Mouse (Mus musculus): Measurements from ENCODE around the gene Qpctl. TPM values are rescaled to one million over a fixed set of nuclear protein-coding genes. Genes with fewer than 3 reads are reported as not detected.
A peak's percentile ranks its signal among the peaks of the same experiment; 100 is the strongest.

The Qpctl gene
- total RNA-seq, 2 experiments from 2014 or later: 5.9 to 6.1 TPM

DNA sequence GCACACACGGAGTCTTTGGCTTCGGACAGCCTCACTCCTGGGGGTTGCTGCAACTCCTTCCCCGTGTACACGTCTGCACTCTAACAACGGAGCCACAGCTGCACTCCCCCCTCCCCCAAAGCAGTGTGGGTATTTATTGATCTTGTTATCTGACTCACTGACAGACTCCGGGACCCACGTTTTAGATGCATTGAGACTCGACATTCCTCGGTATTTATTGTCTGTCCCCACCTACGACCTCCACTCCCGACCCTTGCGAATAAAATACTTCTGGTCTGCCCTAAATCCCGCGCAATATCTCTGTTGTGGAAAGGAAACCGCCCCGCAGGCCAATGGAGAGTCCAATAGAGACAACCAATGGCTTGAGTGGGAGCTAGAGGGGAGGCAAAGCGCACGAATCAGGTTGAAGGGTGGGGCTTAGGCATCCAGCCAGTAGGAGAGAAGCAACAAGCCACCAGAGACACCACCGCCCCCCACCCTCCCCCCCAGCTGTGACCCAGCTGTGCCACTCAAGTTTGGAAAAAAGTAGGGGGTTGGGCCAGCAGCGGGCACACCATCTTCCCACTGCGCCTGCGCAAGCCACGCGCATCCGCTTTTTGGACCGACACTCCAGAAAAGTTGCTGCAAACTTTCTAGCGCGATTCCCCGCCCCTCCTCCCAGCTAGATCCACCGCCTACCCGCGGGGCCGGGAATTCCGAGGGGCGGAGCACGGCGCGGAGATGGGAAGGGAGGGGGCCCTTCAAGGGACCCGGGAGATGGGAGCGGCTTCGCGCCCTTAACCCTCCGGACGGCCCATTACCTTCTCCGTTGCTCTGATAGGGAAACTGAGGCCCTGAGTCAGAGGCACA, 55.3 kb downstream of the Qpctl start:
- DNase-seq: peak; percentile 97 to 98
- intact Hi-C loops (cut with DNase I): loop anchor here (1.0 kb wide), 2 partner anchors 24 to 26 kb away; partner anchors contain the start of gene Fbxo46

DNA sequence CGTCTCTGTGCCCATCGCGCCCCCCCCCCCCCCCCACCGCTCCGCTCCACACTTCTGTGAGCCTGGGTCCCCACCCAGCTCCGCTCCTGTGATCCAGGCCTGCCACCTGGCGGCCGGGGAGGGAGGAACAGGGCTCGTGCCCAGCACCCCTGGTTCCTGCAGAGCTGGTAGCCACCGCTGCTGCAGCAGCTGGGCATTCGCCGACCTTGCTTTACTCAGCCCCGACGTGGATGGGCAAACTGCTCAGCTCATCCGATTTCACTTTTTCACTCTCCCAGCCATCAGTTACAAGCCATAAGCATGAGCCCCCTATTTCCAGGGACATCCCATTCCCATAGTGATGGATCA, 55.9 kb downstream of the Qpctl start:
- intact Hi-C loops (cut with DNase I): loop anchor here (1.0 kb wide), 1 partner anchor 24 kb away; no protein-coding TSS in a partner anchor
- DNase-seq: peak; percentile 88 to 92

DNA sequence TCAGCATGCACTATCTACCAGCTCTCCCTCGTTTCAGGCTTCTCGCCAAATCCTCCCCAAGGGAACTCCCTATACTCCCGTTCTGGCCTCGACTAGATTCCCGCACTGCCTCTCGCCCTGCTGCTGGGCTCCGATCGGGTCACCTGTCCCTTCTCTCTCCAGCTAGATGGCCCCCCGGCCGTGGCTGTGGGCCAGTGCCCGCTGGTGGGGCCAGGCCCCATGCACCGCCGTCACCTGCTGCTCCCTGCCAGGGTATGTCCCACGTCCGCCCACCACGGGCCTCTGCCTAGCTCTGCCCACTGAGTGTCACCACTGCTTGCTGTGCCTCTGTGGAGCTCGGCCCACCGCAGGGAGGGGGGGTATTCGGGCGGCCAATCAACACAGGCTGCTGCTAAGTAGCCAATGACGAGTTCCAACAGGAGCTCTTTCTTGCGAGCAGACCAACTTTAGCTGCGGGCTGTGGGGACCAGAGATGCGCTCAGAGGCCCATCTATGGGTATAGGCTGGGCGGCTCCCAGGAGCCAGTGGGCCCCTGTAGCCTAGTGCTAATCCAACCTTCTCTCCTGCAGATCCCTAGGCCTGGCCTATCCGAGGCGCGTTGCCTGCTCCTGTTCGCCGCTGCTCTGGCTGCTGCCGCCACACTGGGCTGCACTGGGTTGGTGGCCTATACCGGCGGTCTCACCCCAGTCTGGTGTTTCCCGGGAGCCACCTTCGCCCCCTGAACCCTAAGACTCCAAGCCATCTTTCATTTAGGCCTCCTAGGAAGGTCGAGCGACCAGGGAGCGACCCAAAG, 56.5 kb downstream of the Qpctl start:
- intact Hi-C loops (cut with DNase I): loop anchor here (1.0 kb wide), 1 partner anchor 23 kb away; no protein-coding TSS in a partner anchor
- DNase-seq: peak; percentile 64 to 69

DNA sequence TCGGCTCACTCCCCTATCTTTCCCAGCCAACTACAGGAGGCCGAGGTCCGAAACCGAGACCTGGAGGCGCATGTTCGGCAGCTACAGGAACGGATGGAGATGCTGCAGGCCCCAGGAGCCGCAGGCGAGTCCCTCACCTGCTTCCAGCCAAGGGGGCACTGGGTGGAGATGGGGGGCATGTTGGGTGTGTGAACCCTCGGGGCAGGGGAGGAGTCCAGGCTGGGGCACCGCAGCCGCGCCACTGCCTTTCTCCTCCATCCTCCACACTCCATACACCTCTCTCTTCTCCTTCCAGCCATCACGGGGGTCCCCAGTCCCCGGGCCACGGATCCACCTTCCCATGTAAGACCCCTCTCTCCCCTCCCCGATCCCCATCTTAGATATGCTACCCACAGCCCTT, 57.2 kb downstream of the Qpctl start:
- intact Hi-C loops (cut with DNase I): no loop called here
- DNase-seq: no peak

Small RNA genes within 50 kb of the gene (microRNA-seq; reads per million reads assigned to microRNA genes)
- 539 to 12,510 reads per million in 2 experiments for gene Mir330

Other genes with a start within 250 kb of the Qpctl start
- 1 to 10 TPM; 9.0 to 9.5 TPM for gene Ccdc61, start 238.9 kb downstream of the Qpctl start, total RNA-seq (2021)
- gene Nova2, start 223.4 kb downstream of the Qpctl start, total RNA-seq (2021): 10 to 100 TPM in 1 of 2 experiments, 1 to 10 TPM in 1; 9.6 to 10.1 TPM
- gene Nanos2, start 161.9 kb downstream of the Qpctl start, total RNA-seq (2021): not detected
- gene Mypop, start 158.0 kb downstream of the Qpctl start, total RNA-seq (2021): 1 to 10 TPM; 2.5 to 2.8 TPM
- 10 to 100 TPM; 24.2 to 24.4 TPM for gene Irf2bp1, start 145.2 kb downstream of the Qpctl start, total RNA-seq (2021)
- not detected for gene Foxa3, start 125.8 kb downstream of the Qpctl start, total RNA-seq (2021)
- gene Sympk, start 124.9 kb downstream of the Qpctl start, total RNA-seq (2021): 10 to 100 TPM; 64.6 to 66.5 TPM
- not detected for gene Rsph6a, start 94.6 kb downstream of the Qpctl start, total RNA-seq (2021)
- gene Dmwd, start 73.1 kb downstream of the Qpctl start, total RNA-seq (2021): 10 to 100 TPM; 42.1 to 45.1 TPM
- gene Dmpk, start 65.4 kb downstream of the Qpctl start, total RNA-seq (2021): 100 to 1,000 TPM; 473 to 516 TPM
- 1 to 10 TPM; 9.0 to 9.1 TPM for gene Six5, start 54.7 kb downstream of the Qpctl start, total RNA-seq (2021)
- under 1 TPM in 1 of 2 experiments, not detected in 1; 0.12 TPM for gene Gm4969, start 30.9 kb downstream of the Qpctl start, total RNA-seq (2021)
- gene Fbxo46, start 29.4 kb downstream of the Qpctl start, total RNA-seq (2021): 1 to 10 TPM; 5.7 to 6.6 TPM
- 10 to 100 TPM; 62.8 to 70.8 TPM for gene Snrpd2, start 431 bp upstream of the Qpctl start, total RNA-seq (2021)
- under 1 TPM; 0.37 to 0.55 TPM for gene Gipr, start 16.8 kb upstream of the Qpctl start, total RNA-seq (2021)
- gene Eml2, start 27.1 kb upstream of the Qpctl start, total RNA-seq (2021): 10 to 100 TPM; 37.9 to 43.0 TPM
- gene Gpr4, start 63.2 kb upstream of the Qpctl start, total RNA-seq (2021): 10 to 100 TPM in 1 of 2 experiments, 1 to 10 TPM in 1; 9.9 to 11.2 TPM
- gene Opa3, start 79.0 kb upstream of the Qpctl start, total RNA-seq (2021): 10 to 100 TPM; 54.8 to 58.3 TPM
- gene Vasp, start 122.5 kb upstream of the Qpctl start, total RNA-seq (2021): 10 to 100 TPM; 55.7 to 59.1 TPM
- not detected for gene Ppm1n, start 130.8 kb upstream of the Qpctl start, total RNA-seq (2021)
- 100 to 1,000 TPM; 106 to 122 TPM for gene Rtn2, start 133.3 kb upstream of the Qpctl start, total RNA-seq (2021)
- 1 to 10 TPM in 1 of 2 experiments, under 1 TPM in 1; 0.60 to 1.2 TPM for gene Fosb, start 160.8 kb upstream of the Qpctl start, total RNA-seq (2021)
- gene Ercc1, start 195.5 kb upstream of the Qpctl start, total RNA-seq (2021): 10 to 100 TPM; 41.1 to 48.0 TPM
- gene Cd3eap, start 210.2 kb upstream of the Qpctl start, total RNA-seq (2021): 1 to 10 TPM; 6.5 to 9.4 TPM
- gene Ppp1r13l, start 210.5 kb upstream of the Qpctl start, total RNA-seq (2021): 10 to 100 TPM; 25.0 to 28.4 TPM
- 10 to 100 TPM; 12.4 to 15.7 TPM for gene Ercc2, start 232.7 kb upstream of the Qpctl start, total RNA-seq (2021)

Measured in heart, postnatal 14 days (tissue).